Mouse (Mus musculus): ENCODE results near the gene Sirt1. TPM values are rescaled to one million over a fixed set of nuclear protein-coding genes. Genes with fewer than 3 reads are reported as not detected.
A peak's percentile ranks its signal among the peaks of the same experiment; 100 is the strongest.

Gene Sirt1
- polyA plus RNA-seq, 1 experiment from 2014 or later = 10.8 TPM

GRCm38 (mm10) chr10:63344751-63345150 lies 36.8 kb downstream of the Sirt1 start:
- H3K36me3 ChIP-seq = no peaks in the 10 kb centered on the region
- H3K9me3 ChIP-seq = no peaks in the 10 kb centered on the region; the same call in 1 of the 2 replicates
- H3K4me3 ChIP-seq = no peak overlapping the region
- WGBS = 94% methylated on average over 3 of the region's 3 CpGs
- H3K9ac ChIP-seq = no peak overlapping the region
- no peak for ATAC-seq (ENCODE audit: low FRiP score, low read depth)
- no peak overlapping the region for H3K4me2 ChIP-seq (replicated peaks)
- no peaks in the 10 kb centered on the region for H3K4me1 ChIP-seq
- no peaks in the 10 kb centered on the region for H3K27me3 ChIP-seq (replicated peaks)
- H3K27ac ChIP-seq = no peak overlapping the region

GRCm38 (mm10) chr10:63341351-63341750 lies 40.2 kb downstream of the Sirt1 start:
- Histone ChIP-seq H3K9ac (no peak overlapping the region), H3K27ac (no peak overlapping the region), H3K9me3 (no peaks in the 10 kb centered on the region; the same call in 1 of the 2 replicates), H3K36me3 (no peaks in the 10 kb centered on the region), H3K4me2 (replicated peaks) (no peak overlapping the region), H3K4me3 (no peak overlapping the region), H3K4me1 (peaks cover 12% of the 10 kb centered on the region), H3K27me3 (replicated peaks) (no peaks in the 10 kb centered on the region)
- ATAC-seq (ENCODE audit: low FRiP score, low read depth) = no peak
- WGBS = 87% methylated on average over 2 of the region's 2 CpGs

GRCm38 (mm10) chr10:63338914-63339643 lies 42.4 kb downstream of the Sirt1 start:
- peaks cover 8% of the 10 kb centered on the region; the same call in 1 of the 2 replicates for H3K36me3 ChIP-seq
- ATAC-seq (ENCODE audit: low FRiP score, low read depth) = peak; percentile 95
- H3K9me3 ChIP-seq = no peaks in the 10 kb centered on the region; the same call in 1 of the 2 replicates
- H3K27ac ChIP-seq = peak overlapping the region; percentile 86
- peak overlapping the region; percentile 94 for H3K9ac ChIP-seq
- WGBS = under 1% methylated on average over 57 of the region's 74 CpGs
- H3K4me3 ChIP-seq = peak overlapping the region; percentile 87
- peaks cover 14% of the 10 kb centered on the region for H3K4me1 ChIP-seq
- H3K27me3 ChIP-seq (replicated peaks) = no peaks in the 10 kb centered on the region
- peak overlapping the region; percentile 75 for H3K4me2 ChIP-seq (replicated peaks)

- Histone ChIP-seq H3K4me1 (peaks cover 14% of the 10 kb centered on the region), H3K4me2 (replicated peaks) (peak overlapping the region; percentile 75), H3K36me3 (peaks cover 16% of the 10 kb centered on the region; the same call in 1 of the 2 replicates), H3K27ac (peak overlapping the region; percentile 86), H3K9ac (peak overlapping the region; percentile 94), H3K9me3 (no peaks in the 10 kb centered on the region; the same call in 1 of the 2 replicates), H3K4me3 (peak overlapping the region; percentile 87), H3K27me3 (replicated peaks) (no peaks in the 10 kb centered on the region)
- ATAC-seq (ENCODE audit: low FRiP score, low read depth) = peak; percentile 81
- under 1% methylated on average over 105 of the region's 113 CpGs for WGBS
Observed at GRCm38 (mm10) chr10:63337951-63338836, 43.3 kb downstream of the Sirt1 start.

GRCm38 (mm10) chr10:63337326-63337725 lies 44.2 kb downstream of the Sirt1 start:
- Histone ChIP-seq H3K4me1 (peaks cover 14% of the 10 kb centered on the region), H3K4me2 (replicated peaks) (peak overlapping the region; percentile 75)

GRCm38 (mm10) chr10:63336901-63337300 lies 44.6 kb downstream of the Sirt1 start:
- Histone ChIP-seq H3K27me3 (replicated peaks) (no peaks in the 10 kb centered on the region), H3K9me3 (no peaks in the 10 kb centered on the region), H3K4me1 (peaks cover 14% of the 10 kb centered on the region), H3K36me3 (peaks cover 20% of the 10 kb centered on the region; the same call in 1 of the 2 replicates), H3K27ac (no peak overlapping the region), H3K4me2 (replicated peaks) (peak overlapping the region; percentile 75), H3K4me3 (peak overlapping the region; percentile 87), H3K9ac (peak overlapping the region; percentile 33; the same call in 1 of the 2 replicates)
- no peak for ATAC-seq (ENCODE audit: low FRiP score, low read depth)
- 60% methylated on average over 13 of the region's 13 CpGs for WGBS

More at GRCm38 (mm10) chr10:63337326-63337725, 44.2 kb downstream of the Sirt1 start:
- Histone ChIP-seq H3K36me3 (peaks cover 20% of the 10 kb centered on the region; the same call in 1 of the 2 replicates), H3K27me3 (replicated peaks) (no peaks in the 10 kb centered on the region), H3K9ac (peak overlapping the region; percentile 33), H3K4me3 (peak overlapping the region; percentile 87), H3K27ac (no peak overlapping the region), H3K9me3 (no peaks in the 10 kb centered on the region; the same call in 1 of the 2 replicates)
- 29% methylated on average over 5 of the region's 5 CpGs for WGBS
- no peak for ATAC-seq (ENCODE audit: low FRiP score, low read depth)

GRCm38 (mm10) chr10:63327091-63327490 lies 54.4 kb downstream of the Sirt1 start:
- H3K36me3 ChIP-seq = peaks cover 57% of the 10 kb centered on the region
- H3K27me3 ChIP-seq (replicated peaks) = no peaks in the 10 kb centered on the region
- H3K9me3 ChIP-seq = no peaks in the 10 kb centered on the region
- no peak overlapping the region for H3K4me2 ChIP-seq (replicated peaks)
- no peaks in the 10 kb centered on the region for H3K4me1 ChIP-seq
- no peak overlapping the region for H3K9ac ChIP-seq
- no peak overlapping the region for H3K27ac ChIP-seq
- WGBS = 96% methylated on average over 1 of the region's 1 CpGs
- no peak overlapping the region for H3K4me3 ChIP-seq
- no peak for ATAC-seq (ENCODE audit: low FRiP score, low read depth)

- Histone ChIP-seq H3K36me3 (peaks cover 69% of the 10 kb centered on the region), H3K27me3 (replicated peaks) (no peaks in the 10 kb centered on the region)
- no peak for ATAC-seq (ENCODE audit: low FRiP score, low read depth)
Observed at GRCm38 (mm10) chr10:63313726-63314125, 67.8 kb downstream of the Sirt1 start.

GRCm38 (mm10) chr10:63308582-63309366 lies 72.7 kb downstream of the Sirt1 start:
- 43% methylated on average over 10 of the region's 10 CpGs for WGBS
- H3K4me3 ChIP-seq = no peak overlapping the region
- no peak overlapping the region for H3K9ac ChIP-seq
- peaks cover 63% of the 10 kb centered on the region for H3K36me3 ChIP-seq
- no peaks in the 10 kb centered on the region for H3K9me3 ChIP-seq
- no peak overlapping the region for H3K27ac ChIP-seq
- peak; percentile 58; the same call in 1 of the 2 replicates for ATAC-seq (ENCODE audit: low FRiP score, low read depth)
- no peaks in the 10 kb centered on the region for H3K27me3 ChIP-seq (replicated peaks)
- H3K4me1 ChIP-seq = no peaks in the 10 kb centered on the region
- no peak overlapping the region for H3K4me2 ChIP-seq (replicated peaks)

More at GRCm38 (mm10) chr10:63313726-63314125, 67.8 kb downstream of the Sirt1 start:
- Histone ChIP-seq H3K9ac (no peak overlapping the region), H3K4me1 (no peaks in the 10 kb centered on the region), H3K9me3 (no peaks in the 10 kb centered on the region), H3K4me3 (no peak overlapping the region), H3K27ac (no peak overlapping the region), H3K4me2 (replicated peaks) (no peak overlapping the region)
- WGBS = 93% methylated on average over 1 of the region's 1 CpGs

GRCm38 (mm10) chr10:63302356-63302755 lies 79.1 kb downstream of the Sirt1 start:
- H3K4me2 ChIP-seq (replicated peaks) = no peak overlapping the region
- ATAC-seq (ENCODE audit: low FRiP score, low read depth) = no peak
- H3K36me3 ChIP-seq = peaks cover 55% of the 10 kb centered on the region
- no peaks in the 10 kb centered on the region for H3K27me3 ChIP-seq (replicated peaks)
- 92% methylated on average over 2 of the region's 2 CpGs for WGBS
- no peak overlapping the region for H3K27ac ChIP-seq
- no peaks in the 10 kb centered on the region for H3K4me1 ChIP-seq
- no peaks in the 10 kb centered on the region for H3K9me3 ChIP-seq
- no peak overlapping the region for H3K9ac ChIP-seq
- no peak overlapping the region for H3K4me3 ChIP-seq

- Histone ChIP-seq H3K27ac (no peak overlapping the region), H3K27me3 (replicated peaks) (no peaks in the 10 kb centered on the region), H3K4me2 (replicated peaks) (no peak overlapping the region), H3K9ac (no peak overlapping the region), H3K4me3 (no peak overlapping the region), H3K36me3 (peaks cover 49% of the 10 kb centered on the region), H3K4me1 (no peaks in the 10 kb centered on the region), H3K9me3 (no peaks in the 10 kb centered on the region)
- ATAC-seq (ENCODE audit: low FRiP score, low read depth) = no peak
- WGBS = 89% methylated on average over 7 of the region's 7 CpGs
Observed at GRCm38 (mm10) chr10:63282846-63283245, 98.7 kb downstream of the Sirt1 start.

Measured in neural tube, embryonic 12.5 days (tissue).